Mouse (Mus musculus) C2C12 (cell line): Measurements from ENCODE around the gene Plekha8. TPM values are rescaled to one million over a fixed set of nuclear protein-coding genes. Genes with fewer than 3 reads are reported as not detected.

Experiments used
- H3K27me3 ChIP-seq: one replicate; pipeline ENCODE4 v1.6.1; 2011; ENCODE audit not compliant: control insufficient read depth, insufficient read depth, insufficient read length
- H3K36me3 ChIP-seq: one replicate; pipeline ENCODE4 v1.6.1; 2011; ENCODE audit not compliant: control insufficient read depth, insufficient read depth
- H3K4me3 ChIP-seq: one replicate; pipeline ENCODE4 v1.5.1; 2011; ENCODE audit warnings: mild to moderate bottlenecking, control low read depth; ENCODE audit not compliant: poor library complexity, insufficient read depth, severe bottlenecking
- H3K79me2 ChIP-seq: one replicate; pipeline ENCODE4 v1.6.1; 2011; ENCODE audit not compliant: control insufficient read depth, insufficient read depth
- H3K79me3 ChIP-seq: one replicate; pipeline ENCODE4 v1.6.1; 2011; ENCODE audit warnings: low read depth, control low read depth
- H3ac ChIP-seq: one replicate; pipeline ENCODE3; 2011; ENCODE audit warnings: low read depth; ENCODE audit not compliant: control insufficient read depth, insufficient read length
- CEBPB ChIP-seq: IDR thresholded peaks from one replicate; pipeline ENCODE4 v1.6.1; 2011; ENCODE audit warnings: low read depth, mild to moderate bottlenecking, control low read depth, moderate library complexity
- CTCF ChIP-seq: IDR thresholded peaks from one replicate; pipeline ENCODE4 v1.5.1; 2011; ENCODE audit not compliant: control insufficient read depth, insufficient read depth, insufficient read length
- FOSL1 ChIP-seq: IDR thresholded peaks from one replicate; pipeline ENCODE4 v1.8.0; 2011; ENCODE audit warnings: mild to moderate bottlenecking, low read length; ENCODE audit not compliant: poor library complexity, insufficient read depth, severe bottlenecking
- MAX ChIP-seq: IDR thresholded peaks from one replicate; pipeline ENCODE4 v1.6.1; 2011; ENCODE audit warnings: mild to moderate bottlenecking, control low read depth
- MYOD1 ChIP-seq: IDR thresholded peaks from one replicate; pipeline ENCODE4 v1.6.1; 2011; ENCODE audit warnings: low read depth; ENCODE audit not compliant: control insufficient read depth, insufficient read length
- MYOG ChIP-seq: IDR thresholded peaks from one replicate; pipeline ENCODE4 v1.6.1; 2011; ENCODE audit not compliant: control insufficient read depth, insufficient read length; ENCODE audit errors: extremely low read depth
- USF1 ChIP-seq: IDR thresholded peaks from one replicate; pipeline ENCODE4 v1.6.1; 2011; ENCODE audit warnings: low read depth, mild to moderate bottlenecking, control low read depth, moderate library complexity
- polyA plus RNA-seq: library from polyadenylated mRNA; unstranded; fragments of >200 nt; fragmentation: generic; extraction: Trizol; gene quantifications from one replicate; pipeline ENCODE4 v1.2.1, GENCODE M21; 2012; ENCODE audit warnings: missing spikeins

The Plekha8 gene
- polyA plus RNA-seq, 1 experiment, result 3.9 TPM

DNA sequence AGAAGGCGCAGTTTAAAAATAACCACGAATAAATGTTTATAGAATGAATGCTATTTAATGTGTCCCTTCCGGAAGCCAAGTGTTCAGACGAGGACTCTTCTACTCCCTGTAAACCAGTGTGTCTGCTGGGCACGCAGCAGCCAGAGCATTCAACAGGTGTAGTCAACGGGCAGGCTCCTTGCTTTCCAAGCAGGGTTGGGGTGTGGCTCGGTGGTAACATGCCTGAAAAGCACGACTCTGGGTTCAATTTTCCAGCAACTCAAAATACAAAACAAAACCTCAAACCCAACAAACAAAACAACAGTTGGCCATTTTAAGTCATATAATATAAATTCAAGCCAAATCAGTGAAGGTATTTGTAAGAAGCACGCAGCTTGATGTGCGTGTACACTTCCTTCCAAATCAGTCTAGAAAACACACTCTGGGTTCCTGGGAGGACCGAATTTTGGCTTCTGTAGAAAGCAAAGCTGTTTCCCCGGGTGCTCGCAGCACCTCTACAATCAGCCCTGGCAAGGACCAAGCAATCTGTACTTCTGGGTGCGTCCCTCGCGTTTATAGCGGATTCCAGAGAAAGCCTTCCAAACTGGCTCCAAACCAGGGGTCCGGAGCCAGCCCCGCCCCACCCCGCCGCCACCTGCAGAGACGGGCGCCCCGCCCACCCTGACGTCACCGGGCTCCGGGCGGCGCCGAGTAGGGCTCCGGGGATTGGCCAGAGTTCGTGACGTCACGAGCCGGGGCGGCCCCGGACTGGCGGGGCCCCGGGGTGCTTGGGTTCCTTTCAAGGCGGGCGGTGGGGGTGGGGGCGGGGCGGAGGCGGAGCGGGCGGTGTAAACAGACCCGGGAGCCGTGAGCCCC is 86.2 kb downstream of the Plekha8 start, which contains the start of gene Mturn:
Gene Mturn, plus strand, starts transcription at position 734 of the 855 bp plus-strand sequence.
- H3ac ChIP-seq, result peak within 1 kb of the TSS; percentile 48
- TF ChIP-seq MYOD1, result no peak
- no peak for TF ChIP-seq CTCF
- TF ChIP-seq USF1, result no peak
- TF ChIP-seq MAX, result no peak
- no peak for TF ChIP-seq FOSL1
- TF ChIP-seq MYOG, result no peak
- TF ChIP-seq CEBPB, result no peak
- H3K4me3 ChIP-seq, result peak within 1 kb of the TSS; percentile 49
- no peaks in the 10 kb centered on the region for H3K79me2 ChIP-seq
- no peaks in the 10 kb centered on the region for H3K79me3 ChIP-seq
- no peaks in the 10 kb centered on the region for H3K36me3 ChIP-seq
- H3K27me3 ChIP-seq, result peaks cover 3% of the 10 kb centered on the region

DNA sequence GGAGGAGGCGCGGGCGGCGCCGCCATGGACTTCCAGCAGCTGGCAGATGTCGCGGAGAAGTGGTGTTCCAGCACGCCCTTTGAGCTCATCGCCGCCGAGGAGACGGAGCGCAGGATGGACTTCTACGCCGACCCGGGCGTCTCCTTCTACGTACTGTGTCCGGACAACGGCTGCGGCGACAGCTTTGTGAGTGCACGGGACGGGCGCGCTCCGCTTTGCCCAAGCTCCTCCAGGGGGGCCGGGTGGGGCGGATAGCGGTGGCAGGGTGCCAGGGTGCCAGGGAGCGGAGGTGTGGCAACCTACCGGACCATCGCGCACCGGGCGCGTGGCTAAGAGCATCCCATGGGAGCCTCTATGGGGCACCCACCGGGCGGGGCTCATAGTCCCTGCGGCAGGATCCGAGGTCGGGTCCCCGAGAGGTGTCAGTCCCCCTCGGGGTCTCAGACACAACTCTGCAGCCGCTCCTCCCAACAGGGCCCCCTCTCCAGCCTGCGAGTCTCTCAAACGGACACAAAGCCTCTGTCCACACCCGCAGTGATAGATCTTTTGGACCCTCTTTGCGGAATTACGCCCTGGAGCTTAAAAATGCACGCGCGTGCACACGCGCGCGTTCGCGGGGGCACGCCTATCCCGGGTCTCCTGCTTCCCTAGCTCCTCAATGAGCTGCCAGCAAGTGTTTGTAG is 87.0 kb downstream of the Plekha8 start:
- peak overlapping the region; percentile 48 for H3ac ChIP-seq
- H3K27me3 ChIP-seq, result peaks cover 3% of the 10 kb centered on the region
- H3K4me3 ChIP-seq, result peak overlapping the region; percentile 49
- TF ChIP-seq USF1 (no peak), CEBPB (no peak), MYOG (no peak), CTCF (no peak), MYOD1 (no peak), MAX (no peak), FOSL1 (no peak)
- no peaks in the 10 kb centered on the region for H3K36me3 ChIP-seq
- H3K79me3 ChIP-seq, result no peaks in the 10 kb centered on the region
- H3K79me2 ChIP-seq, result no peaks in the 10 kb centered on the region

DNA sequence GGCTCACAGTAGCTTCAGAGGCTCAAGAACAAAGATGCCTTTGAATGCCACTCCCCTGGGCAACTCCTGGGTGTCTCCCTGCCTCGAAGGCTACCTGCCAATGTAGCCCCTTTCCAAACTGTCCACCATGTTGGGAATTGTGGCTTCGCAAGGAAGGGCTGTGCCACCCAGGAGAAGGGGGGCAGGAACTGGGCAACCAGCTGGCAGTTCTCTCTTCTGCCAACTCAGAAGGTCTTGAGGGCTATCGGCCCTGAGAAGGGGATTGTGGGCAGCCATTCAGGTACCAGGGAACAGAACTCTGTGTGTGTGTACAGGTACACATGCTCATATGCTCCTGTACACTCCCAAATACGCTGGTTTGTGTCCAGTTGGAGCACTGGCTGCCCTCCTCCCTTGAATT is 89.2 kb downstream of the Plekha8 start:
- TF ChIP-seq MYOD1 (no peak), CEBPB (no peak), CTCF (no peak), MYOG (no peak), MAX (no peak), FOSL1 (no peak), USF1 (no peak)
- no peaks in the 10 kb centered on the region for H3K79me3 ChIP-seq
- no peaks in the 10 kb centered on the region for H3K79me2 ChIP-seq
- H3K36me3 ChIP-seq, result no peaks in the 10 kb centered on the region
- H3K27me3 ChIP-seq, result no peaks in the 10 kb centered on the region
- no peak overlapping the region for H3K4me3 ChIP-seq
- H3ac ChIP-seq, result no peak overlapping the region

DNA sequence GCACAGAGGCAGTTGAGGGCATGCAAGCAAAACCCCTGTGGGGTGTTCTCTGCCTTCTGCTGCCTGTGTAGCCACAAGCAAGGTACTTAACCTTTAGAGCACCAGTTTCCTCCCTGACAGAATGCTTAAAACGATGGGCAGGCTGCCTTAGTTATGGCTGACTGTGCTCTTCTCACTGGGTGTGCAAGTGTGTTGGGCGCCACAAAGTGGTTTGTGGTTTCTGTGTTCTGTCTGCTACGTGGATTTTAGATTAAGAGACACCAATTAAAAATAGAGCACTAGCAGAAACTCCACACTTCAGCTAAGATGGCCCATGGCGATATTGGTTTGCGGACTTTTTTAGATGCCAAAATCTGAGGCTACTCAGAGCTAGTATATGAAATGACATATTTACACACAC is 90.2 kb downstream of the Plekha8 start:
- Histone ChIP-seq H3K79me3 (no peaks in the 10 kb centered on the region), H3K27me3 (no peaks in the 10 kb centered on the region), H3ac (no peak overlapping the region), H3K36me3 (no peaks in the 10 kb centered on the region), H3K4me3 (no peak overlapping the region), H3K79me2 (no peaks in the 10 kb centered on the region)
- no peak for TF ChIP-seq USF1
- TF ChIP-seq FOSL1, result no peak
- TF ChIP-seq MAX, result no peak
- no peak for TF ChIP-seq MYOD1
- no peak for TF ChIP-seq MYOG
- no peak for TF ChIP-seq CTCF
- no peak for TF ChIP-seq CEBPB

DNA sequence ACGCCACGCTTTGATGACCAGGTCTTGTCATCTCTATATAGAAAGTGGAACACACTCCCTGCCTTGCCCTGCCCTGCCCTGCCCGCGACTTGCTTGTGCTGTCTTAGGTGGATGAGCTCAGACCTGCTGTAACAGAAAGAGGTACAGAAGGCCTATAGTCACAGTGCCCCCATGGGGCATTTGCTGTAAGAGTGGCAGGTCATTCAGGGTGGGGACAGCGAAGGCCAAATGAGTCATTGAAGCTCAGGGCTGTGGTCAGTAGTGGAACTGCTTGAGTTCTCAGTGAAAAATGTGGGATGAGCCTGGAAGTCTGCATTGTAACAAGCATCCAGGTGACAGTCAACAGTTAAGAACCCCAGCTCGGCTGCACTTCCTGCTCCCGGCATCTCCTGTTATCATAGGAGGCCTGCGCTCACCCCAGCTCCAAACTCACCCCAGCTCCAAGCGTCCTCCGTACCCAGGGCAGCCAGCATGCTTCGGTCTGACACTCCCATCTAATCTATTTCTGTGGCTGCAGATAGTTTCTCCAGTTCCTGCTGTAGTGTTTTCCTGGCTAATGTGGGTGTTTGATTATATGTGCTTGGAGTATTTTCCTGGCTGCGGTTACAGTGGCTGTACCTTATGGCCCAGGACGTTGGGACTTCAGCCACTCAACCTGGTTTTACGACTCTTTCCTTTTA is 90.9 kb downstream of the Plekha8 start:
- Histone ChIP-seq H3ac (no peak overlapping the region), H3K27me3 (no peaks in the 10 kb centered on the region), H3K79me3 (no peaks in the 10 kb centered on the region), H3K79me2 (no peaks in the 10 kb centered on the region), H3K36me3 (no peaks in the 10 kb centered on the region), H3K4me3 (no peak overlapping the region)
- TF ChIP-seq MYOG (no peak), FOSL1 (peak; percentile 19), MAX (no peak), MYOD1 (no peak), USF1 (no peak), CEBPB (no peak), CTCF (no peak)
